Mouse (Mus musculus): Measurements from ENCODE around the gene Xylt2.
"Not testable (repeated sequence)": the region's sequence is repeated elsewhere in the genome, so short reads cannot be mapped to it uniquely, and the experiment has no call there.

Xylt2 gene

GRCm38 (mm10) chr11:94676308-94676707, 1.0 kb downstream of the Xylt2 start:
- no peak for DNase-seq (ENCODE audit: low spot score)

GRCm38 (mm10) chr11:94675446-94675845, 1.9 kb downstream of the Xylt2 start:
- no peak for DNase-seq (ENCODE audit: low spot score)

- no peak for DNase-seq (ENCODE audit: low spot score)
Observed at GRCm38 (mm10) chr11:94674984-94675383, 2.3 kb downstream of the Xylt2 start.

- DNase-seq (ENCODE audit: low spot score) = no peak
Observed at GRCm38 (mm10) chr11:94665281-94665680, 12.0 kb downstream of the Xylt2 start.

- peak; percentile 16 for DNase-seq (ENCODE audit: low spot score)
Observed at GRCm38 (mm10) chr11:94661344-94661743, 16.0 kb downstream of the Xylt2 start.

GRCm38 (mm10) chr11:94653663-94654436, 23.5 kb downstream of the Xylt2 start, which contains the start of the genes Mrpl27 and Eme1:
Gene Mrpl27, plus strand, starts transcription at chr11:94653767.
Gene Eme1, minus strand, starts transcription at chr11:94653964.
- DNase-seq (ENCODE audit: low spot score) = peak; percentile 88

- DNase-seq (ENCODE audit: low spot score) = no peak
Observed at GRCm38 (mm10) chr11:94652973-94653372, 24.3 kb downstream of the Xylt2 start.

- not testable (repeated sequence) for DNase-seq (ENCODE audit: low spot score)
Observed at GRCm38 (mm10) chr11:94651241-94651640, 26.1 kb downstream of the Xylt2 start.

- no peak for DNase-seq (ENCODE audit: low spot score)
Observed at GRCm38 (mm10) chr11:94646457-94646856, 30.9 kb downstream of the Xylt2 start.

GRCm38 (mm10) chr11:94644461-94645219, 32.7 kb downstream of the Xylt2 start:
- DNase-seq (ENCODE audit: low spot score) = no peak

- DNase-seq (ENCODE audit: low spot score) = no peak
Observed at GRCm38 (mm10) chr11:94634431-94634830, 42.9 kb downstream of the Xylt2 start.

- DNase-seq (ENCODE audit: low spot score) = no peak
Observed at GRCm38 (mm10) chr11:94632988-94633387, 44.3 kb downstream of the Xylt2 start.

GRCm38 (mm10) chr11:94631969-94632368, 45.3 kb downstream of the Xylt2 start:
- no peak for DNase-seq (ENCODE audit: low spot score)

- DNase-seq (ENCODE audit: low spot score) = peak; percentile 29
Observed at GRCm38 (mm10) chr11:94630199-94631011, 46.9 kb downstream of the Xylt2 start.

GRCm38 (mm10) chr11:94629884-94630198, 47.5 kb downstream of the Xylt2 start:
- DNase-seq (ENCODE audit: low spot score) = no peak

GRCm38 (mm10) chr11:94629199-94629883, 48.0 kb downstream of the Xylt2 start, which contains the start of gene Lrrc59:
Gene Lrrc59, plus strand, starts transcription at chr11:94629767.
- peak; percentile 96 for DNase-seq (ENCODE audit: low spot score)

GRCm38 (mm10) chr11:94622162-94622561, 55.2 kb downstream of the Xylt2 start:
- no peak for DNase-seq (ENCODE audit: low spot score)

GRCm38 (mm10) chr11:94621458-94621852, 55.9 kb downstream of the Xylt2 start:
- no peak for DNase-seq (ENCODE audit: low spot score)

GRCm38 (mm10) chr11:94620766-94621457, 56.4 kb downstream of the Xylt2 start:
- DNase-seq (ENCODE audit: low spot score) = no peak

- DNase-seq (ENCODE audit: low spot score) = no peak
Observed at GRCm38 (mm10) chr11:94617646-94618045, 59.7 kb downstream of the Xylt2 start.

- no peak for DNase-seq (ENCODE audit: low spot score)
Observed at GRCm38 (mm10) chr11:94615494-94615893, 61.8 kb downstream of the Xylt2 start.

All from lung, postnatal 25 days (tissue).